Mouse (Mus musculus): ENCODE data around the gene Pla2g12b. TPM values are rescaled to one million over a fixed set of nuclear protein-coding genes. Genes with fewer than 3 reads are reported as not detected.
"Not testable (repeated sequence)": the region's sequence is repeated elsewhere in the genome, so short reads cannot be mapped to it uniquely, and the experiment has no call there.

Pla2g12b gene
- polyA plus RNA-seq, 1 experiment from 2014 or later = 0.27 TPM

DNA sequence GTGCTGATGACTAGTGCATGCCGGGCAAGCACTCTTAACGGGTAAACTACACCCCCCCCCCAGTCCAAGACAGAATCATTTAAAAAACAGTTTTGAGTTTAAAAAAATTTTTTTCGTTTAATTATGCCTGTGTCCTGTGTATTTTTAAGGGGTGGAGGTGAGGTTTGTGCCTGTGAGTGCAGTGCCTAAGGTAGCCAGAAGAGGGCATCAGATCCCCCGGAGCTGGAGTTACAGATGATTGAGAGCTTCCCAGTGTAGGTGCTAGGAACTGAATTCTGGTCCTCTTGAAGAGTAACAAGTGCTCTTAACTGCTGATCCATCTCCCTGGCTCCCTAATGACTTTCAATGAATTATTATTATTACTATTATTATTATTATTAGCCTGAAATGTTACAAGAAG is 24.7 kb upstream of the Pla2g12b start:
- Histone ChIP-seq H3K4me1 (no peaks in the 10 kb centered on the region), H3K36me3 (peaks cover 15% of the 10 kb centered on the region), H3K9me3 (no peaks in the 10 kb centered on the region), H3K27ac (0 out of 2 replicates have a peak overlapping the region, but pooled peaks have one; percentile 39), H3K9ac (no peak overlapping the region), H3K27me3 (no peaks in the 10 kb centered on the region), H3K4me2 (no peak overlapping the region), H3K4me3 (no peak overlapping the region)
- ATAC-seq (ENCODE audit: insufficient number of reproducible peaks, low FRiP score, low TSS enrichment, low read depth) = no peak
- WGBS = 89% methylated on average over 4 of the region's 4 CpGs

DNA sequence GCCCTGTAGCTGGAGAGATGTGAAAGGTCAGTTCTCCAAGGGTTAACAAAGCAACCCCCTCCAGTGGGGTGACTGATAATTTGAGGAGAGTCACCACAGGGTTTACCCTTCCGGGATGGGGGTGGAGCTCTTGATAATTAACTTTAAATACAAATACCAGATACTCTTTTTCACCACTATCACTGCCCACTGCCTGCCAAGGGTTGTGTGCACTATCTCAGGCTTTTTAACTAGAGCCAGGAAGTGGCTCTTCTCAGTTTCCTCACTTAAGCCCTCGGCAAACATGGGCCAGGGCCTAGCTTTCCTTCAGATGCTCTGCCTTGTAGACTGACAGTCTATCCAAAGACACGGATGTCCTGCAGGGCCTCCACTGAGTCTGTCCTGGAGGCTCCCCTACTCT is 23.5 kb upstream of the Pla2g12b start:
- H3K9me3 ChIP-seq = no peaks in the 10 kb centered on the region
- H3K9ac ChIP-seq = no peak overlapping the region
- H3K4me3 ChIP-seq = no peak overlapping the region
- no peak overlapping the region for H3K27ac ChIP-seq
- H3K36me3 ChIP-seq = 0 out of 2 replicates have a peak, but pooled peaks cover 4% of the 10 kb centered on the region
- no peak for ATAC-seq (ENCODE audit: insufficient number of reproducible peaks, low FRiP score, low TSS enrichment, low read depth)
- H3K4me2 ChIP-seq = no peak overlapping the region
- 41% methylated on average over 3 of the region's 3 CpGs for WGBS
- no peaks in the 10 kb centered on the region for H3K27me3 ChIP-seq
- H3K4me1 ChIP-seq = no peaks in the 10 kb centered on the region

DNA sequence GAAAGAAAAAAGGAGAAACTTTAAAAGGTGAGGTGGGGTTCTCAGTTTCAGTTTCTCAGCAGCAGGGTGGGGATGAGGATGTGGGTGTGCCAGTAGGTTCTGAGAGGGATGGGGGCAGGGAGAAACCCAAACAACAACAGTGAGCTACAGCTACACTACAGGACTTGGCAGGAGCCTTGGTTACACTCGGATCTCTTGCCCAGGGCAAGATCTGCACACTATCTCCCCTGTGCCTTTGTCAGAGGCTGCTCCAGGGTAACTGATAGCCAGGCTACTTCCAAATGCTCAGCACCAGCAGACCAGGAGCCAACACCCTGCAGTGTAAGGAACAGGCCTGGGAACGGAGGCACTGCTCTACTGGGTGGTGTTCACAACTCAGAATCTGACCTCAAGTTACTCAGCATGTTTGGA is 23.0 kb upstream of the Pla2g12b start:
- Histone ChIP-seq H3K4me3 (no peak overlapping the region), H3K27ac (no peak overlapping the region), H3K4me2 (no peak overlapping the region), H3K4me1 (no peaks in the 10 kb centered on the region), H3K9me3 (no peaks in the 10 kb centered on the region), H3K9ac (no peak overlapping the region), H3K36me3 (0 out of 2 replicates have a peak, but pooled peaks cover 1% of the 10 kb centered on the region), H3K27me3 (no peaks in the 10 kb centered on the region)
- no peak for ATAC-seq (ENCODE audit: insufficient number of reproducible peaks, low FRiP score, low TSS enrichment, low read depth)
- WGBS = 60% methylated on average over 2 of the region's 2 CpGs

DNA sequence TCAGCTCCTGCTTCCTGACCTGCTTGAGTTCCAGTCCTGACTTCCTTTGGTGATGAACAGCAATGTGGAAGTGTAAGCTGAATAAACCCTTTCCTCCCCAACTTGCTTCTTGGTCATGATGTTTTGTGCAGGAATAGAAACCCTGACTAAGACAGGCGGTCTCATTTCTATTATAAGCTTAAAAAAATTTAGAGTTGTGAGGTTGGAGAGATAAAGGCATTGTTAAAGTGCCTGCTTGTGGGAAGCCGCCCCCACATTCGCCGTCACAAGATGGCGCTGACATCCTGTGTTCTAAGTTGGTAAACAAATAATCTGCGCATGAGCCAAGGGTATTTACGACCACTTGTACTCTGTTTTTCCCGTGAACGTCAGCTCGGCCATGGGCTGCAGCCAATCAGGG is 21.9 kb upstream of the Pla2g12b start:
- not testable (repeated sequence) for H3K4me2 ChIP-seq; H3K4me1 ChIP-seq; H3K4me3 ChIP-seq; ATAC-seq (ENCODE audit: insufficient number of reproducible peaks, low FRiP score, low TSS enrichment, low read depth); H3K27me3 ChIP-seq; H3K27ac ChIP-seq; H3K9me3 ChIP-seq; H3K9ac ChIP-seq; H3K36me3 ChIP-seq
- 80% methylated on average over 6 of the region's 10 CpGs for WGBS

DNA sequence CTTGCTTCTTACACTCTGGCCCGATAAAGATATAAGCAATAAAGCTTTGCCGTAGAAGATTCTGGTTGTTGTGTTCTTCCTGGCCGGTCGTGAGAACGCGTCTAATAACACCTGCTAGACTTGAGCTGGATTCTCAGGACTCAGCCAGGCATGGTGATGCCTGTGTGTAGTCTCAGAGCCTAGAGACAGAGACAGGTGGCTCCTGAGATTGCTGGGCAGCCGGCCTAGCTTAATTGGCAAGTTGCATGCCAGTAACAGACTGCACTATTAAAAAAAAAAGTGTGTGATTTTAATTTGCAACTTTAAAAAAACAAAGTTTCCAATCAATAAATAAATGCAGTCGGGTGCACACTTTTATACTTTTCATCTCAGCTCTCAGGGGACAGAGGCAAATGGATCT is 16.5 kb upstream of the Pla2g12b start:
- Histone ChIP-seq H3K4me3 (no peak overlapping the region), H3K9me3 (0 out of 2 replicates have a peak, but pooled peaks cover 4% of the 10 kb centered on the region), H3K36me3 (no peaks in the 10 kb centered on the region), H3K9ac (no peak overlapping the region), H3K27me3 (no peaks in the 10 kb centered on the region), H3K4me1 (no peaks in the 10 kb centered on the region), H3K27ac (no peak overlapping the region), H3K4me2 (no peak overlapping the region)
- WGBS = 81% methylated on average over 8 of the region's 8 CpGs
- no peak for ATAC-seq (ENCODE audit: insufficient number of reproducible peaks, low FRiP score, low TSS enrichment, low read depth)

DNA sequence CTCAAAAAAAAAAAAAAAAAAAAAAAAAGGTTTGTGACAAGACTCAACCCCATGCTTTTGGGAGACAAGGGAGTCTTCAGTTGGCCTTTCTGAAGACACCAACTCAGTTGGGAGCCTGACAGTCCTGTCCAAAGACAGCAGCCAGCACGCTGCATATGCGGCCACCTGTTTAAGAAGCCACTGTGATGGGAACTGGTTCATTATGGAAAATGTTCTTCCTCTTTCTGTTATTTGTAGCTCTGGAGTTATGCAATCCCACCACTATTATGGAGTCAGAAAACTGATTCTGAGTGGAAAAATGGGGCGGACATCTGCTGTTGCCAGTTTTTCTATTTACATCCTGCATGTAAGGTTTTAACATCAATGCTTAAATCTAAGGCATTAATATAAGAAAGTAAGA is 13.8 kb upstream of the Pla2g12b start:
- Histone ChIP-seq H3K27me3 (no peaks in the 10 kb centered on the region), H3K9ac (no peak overlapping the region), H3K4me2 (no peak overlapping the region), H3K27ac (no peak overlapping the region), H3K4me1 (no peaks in the 10 kb centered on the region), H3K4me3 (no peak overlapping the region), H3K36me3 (no peaks in the 10 kb centered on the region), H3K9me3 (0 out of 2 replicates have a peak, but pooled peaks cover 4% of the 10 kb centered on the region)
- ATAC-seq (ENCODE audit: insufficient number of reproducible peaks, low FRiP score, low TSS enrichment, low read depth) = no peak
- WGBS = 89% methylated on average over 3 of the region's 3 CpGs

DNA sequence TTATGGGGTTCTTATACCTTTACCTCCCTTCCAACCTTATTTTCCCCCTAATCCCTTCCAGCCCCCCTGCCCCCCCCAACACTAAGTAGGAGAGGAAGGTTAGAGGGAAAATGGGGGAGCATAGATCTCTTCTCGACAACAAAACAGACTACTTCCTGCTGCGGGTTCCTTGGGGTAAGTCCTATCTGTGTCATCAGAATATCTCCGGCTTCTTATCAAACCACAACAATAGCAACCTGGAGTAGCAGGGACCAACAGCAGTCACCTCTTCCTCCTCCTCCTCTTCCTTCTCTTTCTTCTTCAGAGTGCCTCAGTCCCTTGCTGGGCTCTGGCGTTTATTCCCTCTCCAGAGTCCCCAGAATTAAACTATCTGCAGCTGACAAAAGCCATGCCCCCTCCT is 11.6 kb upstream of the Pla2g12b start:
- H3K9ac ChIP-seq = no peak overlapping the region
- no peaks in the 10 kb centered on the region for H3K4me1 ChIP-seq
- no peaks in the 10 kb centered on the region for H3K27me3 ChIP-seq
- WGBS = 68% methylated on average over 4 of the region's 4 CpGs
- no peak overlapping the region for H3K4me3 ChIP-seq
- no peak overlapping the region for H3K4me2 ChIP-seq
- 0 out of 2 replicates have a peak, but pooled peaks cover 4% of the 10 kb centered on the region for H3K9me3 ChIP-seq
- no peak for ATAC-seq (ENCODE audit: insufficient number of reproducible peaks, low FRiP score, low TSS enrichment, low read depth)
- no peaks in the 10 kb centered on the region for H3K36me3 ChIP-seq
- H3K27ac ChIP-seq = no peak overlapping the region

DNA sequence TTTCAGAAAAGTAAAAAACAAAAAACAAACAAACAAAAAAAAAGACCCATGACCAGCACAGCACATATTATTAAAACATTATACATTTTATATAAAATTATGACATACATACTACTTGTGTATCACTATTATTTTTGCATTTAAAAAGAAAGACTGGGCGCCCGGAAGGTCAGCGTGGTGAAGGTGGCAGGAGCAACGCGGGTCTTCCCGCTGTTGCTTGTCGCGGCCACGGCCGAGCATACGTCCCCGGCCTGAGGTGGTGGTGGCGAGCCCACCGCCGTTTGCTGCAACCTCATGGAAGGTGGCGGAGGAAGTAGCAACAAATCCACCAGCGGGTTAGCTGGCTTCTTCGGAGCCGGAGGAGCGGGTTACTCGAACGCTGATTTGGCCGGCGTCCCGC is 8.0 kb upstream of the Pla2g12b start, which contains the start of gene Gm10273:
TSS of gene Gm10273 (plus strand) at position 172 of the 400 bp plus-strand sequence.
- not testable (repeated sequence) for H3K4me3 ChIP-seq, H3K4me1 ChIP-seq

DNA sequence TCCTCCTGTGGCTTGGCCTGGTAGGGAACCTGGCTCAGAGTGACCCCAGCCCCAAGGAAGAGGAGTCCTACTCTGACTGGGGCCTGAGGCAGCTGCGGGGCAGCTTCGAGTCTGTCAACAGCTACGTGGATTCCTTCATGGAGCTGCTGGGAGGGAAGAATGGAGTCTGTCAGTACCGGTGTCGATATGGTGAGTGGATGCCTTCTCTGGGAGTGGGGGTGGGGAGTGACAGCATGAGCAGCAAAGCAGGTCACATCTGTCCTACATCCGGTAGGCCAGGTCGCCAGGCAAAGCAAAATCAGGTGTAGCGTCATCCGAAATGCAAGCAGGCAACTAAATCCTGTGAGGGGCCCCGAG is 311 bp downstream of the Pla2g12b start:
- Histone ChIP-seq H3K9ac (no peak overlapping the region), H3K27ac (no peak overlapping the region), H3K4me3 (no peak overlapping the region), H3K9me3 (no peaks in the 10 kb centered on the region), H3K27me3 (no peaks in the 10 kb centered on the region), H3K36me3 (no peaks in the 10 kb centered on the region), H3K4me2 (no peak overlapping the region), H3K4me1 (0 out of 2 replicates have a peak, but pooled peaks cover 5% of the 10 kb centered on the region)
- 72% methylated on average over 10 of the region's 10 CpGs for WGBS
- ATAC-seq (ENCODE audit: insufficient number of reproducible peaks, low FRiP score, low TSS enrichment, low read depth) = no peak

More for the DNA sequence above, 8.0 kb upstream of the Pla2g12b start, which contains the start of gene Gm10273:
- not testable (repeated sequence) for H3K36me3 ChIP-seq; H3K9me3 ChIP-seq; H3K4me2 ChIP-seq; H3K27me3 ChIP-seq; H3K9ac ChIP-seq; ATAC-seq (ENCODE audit: insufficient number of reproducible peaks, low FRiP score, low TSS enrichment, low read depth); H3K27ac ChIP-seq
- WGBS = 88% methylated on average over 13 of the region's 25 CpGs

DNA sequence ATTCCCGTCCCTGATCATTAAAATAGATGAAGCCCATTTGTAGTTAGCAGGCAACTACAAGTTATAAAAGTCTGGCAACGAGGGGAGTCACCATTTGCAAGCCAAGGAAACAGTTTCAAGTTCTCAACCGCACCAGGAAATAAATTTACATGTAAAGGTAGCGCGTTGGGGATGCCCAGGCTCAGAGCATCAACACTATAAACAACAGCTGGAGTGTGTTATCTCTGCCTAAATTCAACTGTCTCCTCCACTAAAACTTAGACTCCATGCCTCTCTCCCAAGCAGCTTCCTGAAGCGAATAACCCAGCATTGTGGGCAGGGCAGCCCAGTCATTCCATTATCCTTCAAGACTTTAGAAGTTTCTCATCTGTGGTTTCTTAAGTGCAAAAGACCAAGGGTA is 5.0 kb downstream of the Pla2g12b start:
- no peak overlapping the region for H3K4me2 ChIP-seq
- H3K27ac ChIP-seq = no peak overlapping the region
- no peaks in the 10 kb centered on the region for H3K9me3 ChIP-seq
- H3K4me3 ChIP-seq = no peak overlapping the region
- ATAC-seq (ENCODE audit: insufficient number of reproducible peaks, low FRiP score, low TSS enrichment, low read depth) = no peak
- WGBS = 24% methylated on average over 6 of the region's 6 CpGs
- H3K27me3 ChIP-seq = no peaks in the 10 kb centered on the region
- H3K4me1 ChIP-seq = 0 out of 2 replicates have a peak, but pooled peaks cover 5% of the 10 kb centered on the region
- H3K9ac ChIP-seq = no peak overlapping the region
- no peaks in the 10 kb centered on the region for H3K36me3 ChIP-seq

DNA sequence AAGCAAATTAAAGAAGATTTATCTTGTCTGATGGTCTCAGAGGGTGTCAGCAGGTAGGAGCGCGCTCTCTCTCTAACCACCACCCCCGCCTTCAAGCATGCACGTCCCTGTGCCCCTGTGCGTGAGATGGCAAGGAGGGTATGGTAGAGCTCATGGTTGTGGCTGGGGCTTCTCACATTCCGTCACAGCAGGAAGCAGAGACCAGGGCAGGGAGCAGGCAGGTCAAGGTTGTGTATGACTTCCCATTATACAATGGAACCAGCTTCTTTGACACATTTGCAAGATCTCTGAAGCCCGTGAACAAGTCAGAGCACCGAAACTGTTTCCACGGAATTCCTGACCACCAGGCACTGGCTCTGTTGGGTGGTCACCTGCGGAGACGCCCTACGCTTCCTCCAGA is 6.8 kb downstream of the Pla2g12b start:
- WGBS = 79% methylated on average over 12 of the region's 12 CpGs
- Histone ChIP-seq H3K4me1 (0 out of 2 replicates have a peak, but pooled peaks cover 5% of the 10 kb centered on the region), H3K9me3 (no peaks in the 10 kb centered on the region), H3K4me2 (no peak overlapping the region), H3K27ac (no peak overlapping the region), H3K27me3 (no peaks in the 10 kb centered on the region), H3K4me3 (no peak overlapping the region), H3K36me3 (no peaks in the 10 kb centered on the region), H3K9ac (no peak overlapping the region)
- ATAC-seq (ENCODE audit: insufficient number of reproducible peaks, low FRiP score, low TSS enrichment, low read depth) = no peak

DNA sequence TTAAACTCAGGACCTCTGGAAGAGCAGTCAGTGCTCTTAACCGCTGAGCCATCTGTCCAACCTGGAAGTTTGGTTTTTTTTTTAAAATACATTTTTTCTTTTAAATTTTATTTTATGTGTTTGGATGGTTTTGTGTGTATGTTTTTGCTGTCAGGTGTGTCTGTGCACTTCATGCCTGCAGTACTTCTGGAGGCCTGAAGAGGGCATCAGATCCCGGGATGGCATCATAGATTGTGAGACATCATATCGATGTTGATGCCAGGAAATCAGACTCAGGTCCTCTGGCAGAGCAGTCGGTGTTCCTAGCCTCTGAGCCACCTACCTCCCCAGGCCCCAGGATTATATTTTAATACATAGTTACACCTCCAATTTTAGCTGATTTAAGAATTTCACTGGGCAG is 10.3 kb downstream of the Pla2g12b start:
- 86% methylated on average over 4 of the region's 4 CpGs for WGBS
- H3K27me3 ChIP-seq = no peaks in the 10 kb centered on the region

DNA sequence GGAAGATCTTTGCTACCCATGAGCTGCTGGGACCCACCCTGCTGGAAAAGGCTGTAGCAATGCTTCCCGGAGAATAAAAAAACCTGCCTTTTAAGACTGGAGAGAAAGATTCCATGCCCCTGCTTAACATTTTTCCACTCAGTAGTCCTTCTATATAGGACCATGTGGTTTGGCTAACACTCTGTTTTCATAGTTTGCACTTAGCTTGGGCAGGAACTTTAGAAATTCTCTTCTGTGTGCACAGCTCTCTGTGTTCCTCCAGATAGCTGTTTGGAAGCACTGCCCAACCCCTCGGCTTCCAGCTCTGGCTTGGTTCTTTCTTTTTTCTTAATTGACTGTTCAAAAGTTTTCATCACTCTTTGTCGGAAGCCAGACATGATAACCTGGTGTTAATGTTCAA is 13.2 kb downstream of the Pla2g12b start:
- no peak overlapping the region for H3K9ac ChIP-seq
- peak overlapping the region; percentile 65 for H3K27ac ChIP-seq
- H3K36me3 ChIP-seq = no peaks in the 10 kb centered on the region
- no peak overlapping the region for H3K4me2 ChIP-seq
- peaks cover 5% of the 10 kb centered on the region; the same call in 1 of the 2 replicates for H3K4me1 ChIP-seq
- no peak overlapping the region for H3K4me3 ChIP-seq
- peak; percentile 67; the same call in 1 of the 2 replicates for ATAC-seq (ENCODE audit: insufficient number of reproducible peaks, low FRiP score, low TSS enrichment, low read depth)
- 48% methylated on average over 3 of the region's 3 CpGs for WGBS
- H3K9me3 ChIP-seq = no peaks in the 10 kb centered on the region
- no peaks in the 10 kb centered on the region for H3K27me3 ChIP-seq

More for the DNA sequence above, 10.3 kb downstream of the Pla2g12b start:
- Histone ChIP-seq H3K9ac (no peak overlapping the region), H3K4me1 (peaks cover 5% of the 10 kb centered on the region; the same call in 1 of the 2 replicates), H3K4me2 (no peak overlapping the region), H3K9me3 (no peaks in the 10 kb centered on the region), H3K36me3 (no peaks in the 10 kb centered on the region), H3K27ac (no peak overlapping the region), H3K4me3 (no peak overlapping the region)
- no peak for ATAC-seq (ENCODE audit: insufficient number of reproducible peaks, low FRiP score, low TSS enrichment, low read depth)

Measured in limb, embryonic 15.5 days (tissue).